Mouse (Mus musculus): ENCODE data around the gene Lbr.
A peak's percentile ranks its signal among the peaks of the same experiment; 100 is the strongest.
"Not testable (repeated sequence)": the region's sequence is repeated elsewhere in the genome, so short reads cannot be mapped to it uniquely, and the experiment has no call there.

Lbr gene

DNA sequence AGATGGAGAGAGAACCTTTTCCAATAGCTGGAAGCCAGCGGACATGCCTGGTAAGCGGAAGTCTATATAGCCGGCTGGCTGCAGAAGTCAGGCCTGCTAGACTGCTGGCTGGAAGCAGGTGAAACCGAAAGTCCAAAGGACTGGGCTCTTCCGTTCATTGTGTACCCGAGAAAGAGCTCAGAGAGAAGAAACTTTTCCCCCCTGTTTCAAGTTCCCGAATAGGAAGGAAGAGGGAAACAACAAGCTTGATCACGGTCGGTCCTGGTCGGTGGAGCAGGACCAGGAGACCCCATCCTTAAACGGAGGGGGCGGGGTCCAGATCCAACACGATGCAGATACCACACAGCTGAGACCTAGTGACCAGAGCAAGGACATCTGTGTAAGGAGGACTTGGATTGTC is 9.6 kb upstream of the Lbr start:
- no peak for DNase-seq (ENCODE audit: low spot score)

DNA sequence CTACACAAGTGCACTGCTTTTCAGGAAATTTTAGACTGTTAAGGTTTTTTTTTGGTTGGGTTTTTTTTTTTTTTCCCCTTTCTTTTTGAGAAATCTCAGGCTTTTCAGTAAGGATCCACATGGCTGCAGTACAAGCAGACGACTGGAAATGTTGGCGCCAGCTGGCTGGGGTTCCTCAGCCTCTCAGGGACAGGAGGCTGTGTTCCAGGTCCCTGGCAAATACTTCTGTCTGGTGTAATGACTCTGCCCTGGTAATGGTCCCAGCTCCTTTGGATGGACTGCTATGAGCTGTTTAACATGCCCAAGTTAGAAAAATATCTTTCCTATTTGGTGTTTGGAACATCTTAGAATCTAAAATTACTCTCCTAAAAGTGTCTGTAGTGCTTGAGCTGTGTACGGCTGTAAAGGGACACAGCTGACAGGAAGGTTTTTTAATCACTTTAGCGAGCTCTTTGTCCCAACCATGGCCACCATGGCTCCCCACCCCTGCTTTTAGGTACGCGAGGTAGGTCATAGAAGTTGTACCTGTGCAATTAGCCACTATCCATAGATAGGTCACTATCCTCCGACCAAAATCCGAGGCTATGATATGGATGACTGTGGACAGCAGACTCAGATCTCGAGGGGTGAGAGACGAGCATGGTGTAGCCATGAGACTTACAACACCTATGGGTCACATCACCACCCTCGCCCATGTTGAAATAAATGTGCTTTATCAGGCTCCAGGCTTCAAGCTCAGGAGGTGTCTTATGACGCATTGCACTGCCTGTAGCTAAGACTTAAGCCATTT is 8.9 kb upstream of the Lbr start:
- DNase-seq (ENCODE audit: low spot score) = no peak

GRCm38 (mm10) chr1:181850441-181850840 is 7.6 kb upstream of the Lbr start:
- DNase-seq (ENCODE audit: low spot score) = no peak

DNA sequence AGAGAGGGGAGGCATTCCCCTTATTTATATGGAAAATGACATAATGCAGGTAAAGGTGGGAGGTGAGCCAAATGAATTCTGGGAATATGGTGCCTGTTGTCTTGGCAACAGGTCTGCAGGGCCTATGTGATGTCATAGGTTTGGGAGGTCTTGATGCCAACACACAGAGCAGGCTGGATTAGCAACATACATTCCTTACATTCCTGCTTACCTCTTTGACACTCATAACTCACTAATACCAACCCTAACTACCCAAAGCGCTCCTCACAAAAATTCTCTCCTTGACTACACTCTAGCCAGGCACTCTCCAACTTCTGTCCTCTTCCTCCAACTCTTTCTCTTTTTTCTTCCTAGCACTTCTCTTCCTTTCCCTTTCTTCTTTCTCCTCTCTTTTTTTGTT is 5.4 kb upstream of the Lbr start:
- no peak for DNase-seq (ENCODE audit: low spot score)

DNA sequence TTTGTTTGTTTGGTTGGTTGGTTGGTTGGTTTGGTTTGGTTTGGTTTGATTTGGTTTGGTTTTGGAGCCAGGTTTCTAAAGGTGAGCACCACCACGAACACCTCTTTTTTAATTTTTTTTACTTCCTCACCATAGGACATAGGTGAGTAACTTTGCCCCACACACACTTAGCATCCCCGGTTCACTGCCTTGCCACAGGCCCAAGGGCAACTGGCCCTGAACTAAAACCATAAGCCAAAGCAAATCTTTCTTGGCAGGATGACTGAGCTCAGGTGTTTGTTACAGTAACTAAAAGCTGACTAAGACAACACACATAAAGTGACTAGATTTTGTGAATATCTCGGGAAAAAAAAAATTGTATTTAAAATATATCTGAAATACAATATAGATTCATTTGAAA is 4.5 kb upstream of the Lbr start:
- DNase-seq (ENCODE audit: low spot score) = no peak

GRCm38 (mm10) chr1:181845767-181846166 is 2.9 kb upstream of the Lbr start:
- DNase-seq (ENCODE audit: low spot score) = no peak

- no peak for DNase-seq (ENCODE audit: low spot score)
These were observed 2.2 kb upstream of the Lbr start for GRCm38 (mm10) chr1:181844874-181845547.

- DNase-seq (ENCODE audit: low spot score) = peak; percentile 69
These were observed 778 bp downstream of the Lbr start for GRCm38 (mm10) chr1:181841864-181842672.

- no peak for DNase-seq (ENCODE audit: low spot score)
These were observed 1.4 kb downstream of the Lbr start for GRCm38 (mm10) chr1:181841396-181841795.

DNA sequence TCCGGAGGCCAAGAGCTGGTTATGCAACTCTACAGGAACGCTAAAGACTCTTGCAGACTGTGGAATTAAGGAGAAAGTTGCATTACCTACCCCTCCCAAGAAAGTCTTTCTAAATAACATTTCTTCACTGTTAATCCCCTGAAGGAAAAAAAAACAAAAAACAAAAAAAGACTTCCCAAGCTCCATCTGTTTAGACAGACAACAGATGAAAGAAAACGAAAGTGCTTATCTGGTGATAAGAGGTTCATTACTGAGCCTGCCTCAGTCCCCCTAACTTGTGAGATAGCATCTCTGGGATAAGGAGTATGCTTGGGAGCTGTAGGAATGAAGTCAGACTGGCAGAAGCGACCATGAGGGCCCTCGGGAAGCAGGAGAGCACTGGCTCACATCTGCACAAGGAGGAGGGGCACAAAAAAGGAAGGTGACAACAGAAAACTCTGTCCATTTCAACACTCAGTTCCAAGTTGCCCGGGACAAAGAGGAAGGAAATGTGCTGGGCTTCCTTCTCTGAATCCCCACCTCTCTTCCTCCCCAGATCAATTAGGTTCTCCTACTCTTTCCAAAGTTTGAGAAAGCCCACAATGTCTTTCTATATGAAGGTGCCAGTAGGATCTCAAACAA is 3.0 kb downstream of the Lbr start:
- DNase-seq (ENCODE audit: low spot score) = no peak

DNA sequence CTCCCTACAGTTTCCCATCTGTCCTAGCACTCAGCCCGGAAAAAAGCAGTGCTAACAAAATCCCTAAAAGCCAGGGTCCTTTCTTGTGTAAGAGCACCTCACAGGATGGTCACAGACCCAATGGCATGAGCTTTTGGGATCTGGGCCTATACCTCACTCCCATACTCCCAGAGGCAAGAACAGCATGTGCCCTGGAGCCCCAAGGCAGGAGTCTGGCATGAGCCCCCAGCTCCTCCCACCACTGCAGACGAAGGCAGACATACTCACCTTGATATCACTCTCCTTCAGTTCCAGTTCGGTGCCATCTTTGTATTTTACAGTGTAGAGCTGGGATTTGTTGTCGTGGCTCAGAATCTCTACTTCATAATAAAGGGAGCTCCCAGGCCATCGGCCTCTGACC is 4.7 kb downstream of the Lbr start:
- DNase-seq (ENCODE audit: low spot score) = no peak

GRCm38 (mm10) chr1:181833143-181833542 is 9.7 kb downstream of the Lbr start:
- DNase-seq (ENCODE audit: low spot score) = no peak

GRCm38 (mm10) chr1:181832720-181833119 is 10.1 kb downstream of the Lbr start:
- no peak for DNase-seq (ENCODE audit: low spot score)

DNA sequence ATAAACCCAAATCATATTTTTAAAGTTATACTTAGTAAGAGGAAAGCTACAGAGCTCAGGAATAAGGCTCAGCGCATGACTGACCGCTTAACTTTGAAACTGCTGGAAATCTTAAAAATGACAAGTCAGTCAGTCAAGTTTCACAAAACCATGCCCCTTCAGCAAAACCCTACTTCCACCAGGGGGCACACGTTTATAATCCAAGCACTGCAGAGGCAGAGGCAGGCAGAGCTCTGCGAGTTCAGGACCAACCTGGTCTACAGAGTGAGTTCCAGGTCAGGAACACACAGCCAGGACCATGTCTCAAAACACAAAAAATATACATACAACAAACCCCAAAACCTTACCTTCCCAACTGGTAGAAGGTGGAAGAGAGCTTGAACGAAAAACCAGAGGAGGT is 14.5 kb downstream of the Lbr start:
- no peak for DNase-seq (ENCODE audit: low spot score)

- no peak for DNase-seq (ENCODE audit: low spot score)
These were observed 16.1 kb downstream of the Lbr start for GRCm38 (mm10) chr1:181826716-181827115.

DNA sequence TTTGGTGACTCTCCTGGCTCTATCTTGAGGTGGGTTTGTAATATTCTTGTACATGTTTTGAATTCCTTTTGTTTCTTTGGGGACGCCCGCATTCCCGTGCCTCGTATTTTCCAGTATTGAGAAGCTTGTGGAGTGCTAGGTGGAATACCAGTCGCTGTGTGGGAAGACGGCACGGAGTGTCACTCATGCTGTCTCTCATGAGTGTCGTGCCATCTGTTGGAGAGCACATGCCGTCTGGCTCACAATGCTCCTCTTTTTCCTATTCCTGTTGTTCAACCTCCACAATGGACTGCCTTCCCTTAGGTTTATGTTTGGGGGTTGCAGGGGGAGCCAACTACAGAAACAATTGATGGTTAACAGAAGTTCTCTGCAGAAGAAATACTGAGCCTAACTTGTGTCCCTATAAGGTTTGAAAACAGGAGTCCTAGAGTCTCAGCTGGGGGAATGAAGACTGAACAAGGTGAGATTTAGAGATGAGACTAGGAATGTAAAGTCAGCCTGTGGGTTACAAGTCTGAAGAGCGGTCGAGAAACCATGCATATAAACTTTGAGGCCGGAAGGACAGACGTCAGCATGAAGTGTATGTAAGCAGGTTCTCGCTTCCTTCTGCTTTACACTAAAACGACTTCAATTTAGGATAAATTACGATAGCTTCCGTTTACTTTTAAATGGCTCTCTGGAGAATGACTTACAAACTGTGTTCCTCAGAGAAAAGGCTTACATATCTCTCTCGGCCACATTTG is 31.2 kb downstream of the Lbr start:
- DNase-seq (ENCODE audit: low spot score) = peak; percentile 49

DNA sequence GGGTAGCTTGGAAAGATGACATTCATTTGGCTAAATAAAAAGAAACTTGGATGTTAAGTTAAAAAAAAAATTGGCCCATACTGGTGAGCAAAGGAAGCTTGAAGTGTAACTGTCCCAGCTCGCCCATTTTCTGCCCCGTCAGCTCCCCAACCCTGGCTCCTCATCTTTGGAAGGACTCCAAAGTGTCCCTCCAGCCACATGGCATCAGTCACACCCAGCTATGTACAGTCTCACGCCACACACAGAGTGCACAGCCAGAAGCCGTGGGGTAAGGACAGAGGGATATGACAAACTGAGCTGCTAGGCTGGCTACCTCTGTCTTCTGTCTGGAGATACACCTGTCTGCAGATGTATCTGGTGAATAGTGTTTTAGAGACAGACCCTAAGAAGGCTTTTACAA is 42.2 kb downstream of the Lbr start:
- DNase-seq (ENCODE audit: low spot score) = no peak

DNA sequence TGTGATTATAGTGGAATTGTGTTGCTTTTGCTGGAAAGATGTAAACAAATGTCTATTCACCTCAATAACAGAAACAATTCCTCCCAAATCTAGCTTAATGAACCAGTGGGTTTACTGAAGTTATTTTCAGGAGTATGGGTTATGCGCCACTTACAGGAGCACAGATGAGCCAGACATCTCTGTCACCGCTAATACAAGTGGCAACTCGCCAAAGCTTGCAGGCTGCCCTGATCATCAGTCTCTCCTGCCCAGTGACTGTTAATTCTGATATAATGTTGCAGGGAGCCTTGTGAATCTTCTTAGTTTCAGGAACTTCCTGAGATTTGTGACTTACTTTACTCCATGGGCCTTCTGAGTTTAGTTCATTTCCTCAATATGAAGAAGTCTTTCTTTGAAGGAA is 42.9 kb downstream of the Lbr start:
- DNase-seq (ENCODE audit: low spot score) = no peak

DNA sequence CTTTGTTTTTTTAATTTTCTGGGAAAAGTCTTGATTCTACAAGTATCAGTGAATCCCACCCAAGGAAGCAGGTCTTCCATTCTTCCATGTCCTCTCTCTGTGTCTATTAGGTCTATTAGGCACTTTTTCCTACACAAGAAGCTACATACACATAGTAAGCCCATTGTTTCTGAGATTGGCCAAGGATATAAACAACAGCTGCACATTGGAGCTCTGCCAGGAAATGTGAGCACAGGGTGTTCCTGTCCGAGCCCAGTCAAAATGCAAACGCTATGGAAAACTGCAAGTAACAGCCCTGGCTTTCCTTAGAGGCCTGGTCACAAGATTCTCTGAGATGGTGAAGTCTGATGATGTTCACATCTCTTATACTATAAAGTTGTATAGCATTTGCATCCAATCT is 49.3 kb downstream of the Lbr start:
- DNase-seq (ENCODE audit: low spot score) = peak; percentile 33

DNA sequence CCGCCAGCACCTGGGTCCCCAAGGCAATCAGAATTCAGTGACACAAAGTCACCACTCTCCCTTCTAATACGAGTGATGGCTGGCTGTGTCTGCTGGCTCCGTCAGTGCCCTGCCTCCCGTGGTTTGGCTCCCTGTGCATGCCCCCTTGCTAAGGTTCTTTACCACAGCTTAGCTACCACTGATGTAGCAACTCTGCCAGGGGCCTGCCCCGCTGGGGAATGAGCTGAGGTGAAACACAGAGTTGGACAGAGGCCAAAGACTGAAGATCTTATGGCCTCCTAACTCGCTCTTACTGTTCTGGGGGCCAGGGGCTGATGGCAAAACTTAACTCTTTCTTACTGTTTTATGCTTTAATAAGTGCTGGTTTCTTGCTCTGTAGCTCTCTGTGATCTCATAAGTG is 52.9 kb downstream of the Lbr start:
- DNase-seq (ENCODE audit: low spot score) = no peak

GRCm38 (mm10) chr1:181782600-181782999 is 60.2 kb downstream of the Lbr start:
- DNase-seq (ENCODE audit: low spot score) = not testable (repeated sequence)

DNA sequence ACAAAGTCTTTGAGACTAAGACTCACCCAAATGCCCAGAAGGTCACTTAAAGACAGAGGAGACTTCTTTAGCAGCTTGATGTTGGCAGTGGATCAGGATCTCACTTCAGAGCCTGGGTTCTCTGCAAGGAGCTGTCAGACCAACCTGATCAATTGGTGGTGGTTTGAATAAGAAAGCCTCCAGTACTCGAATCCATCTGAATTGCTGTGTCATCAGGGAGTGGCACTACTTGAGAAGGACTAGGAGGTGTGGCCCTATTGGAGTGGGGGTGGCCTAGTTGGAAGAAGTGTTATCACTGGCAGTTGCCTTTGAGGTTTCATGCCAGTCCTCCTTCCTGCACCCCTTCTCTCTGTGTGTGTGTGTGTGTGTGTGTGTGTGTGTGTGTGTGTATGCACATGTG is 66.3 kb downstream of the Lbr start:
- DNase-seq (ENCODE audit: low spot score) = no peak

Data from layer of hippocampus, adult 9-10 months (tissue).